Mouse (Mus musculus): ENCODE results near the gene Otc. TPM values are rescaled to one million over a fixed set of nuclear protein-coding genes. Genes with fewer than 3 reads are reported as not detected.

Gene Otc
- total RNA-seq, 4 experiments from 2014 or later = not detected

Other genes with a start within 250 kb of the Otc start
- 1 to 10 TPM; 1.0 to 3.2 (median 2.3) TPM for gene Srpx, start 134.6 kb upstream of the Otc start, total RNA-seq (2022)
- 1 to 10 TPM in 3 of 4 experiments, under 1 TPM in 1; 0.88 to 1.5 (median 1.2) TPM for gene Rpgr, start 35.4 kb upstream of the Otc start, total RNA-seq (2022)
- gene Tspan7, start 232.9 kb downstream of the Otc start, total RNA-seq (2022) = 100 to 1,000 TPM in 3 of 4 experiments, 10 to 100 TPM in 1; 98.9 to 107 (median 106) TPM

All from gastrocnemius, adult 8-10 months (tissue).